Mouse (Mus musculus): ENCODE results near the gene Fgfr4. TPM values are rescaled to one million over a fixed set of nuclear protein-coding genes. Genes with fewer than 3 reads are reported as not detected.
A peak's percentile ranks its signal among the peaks of the same experiment; 100 is the strongest.

The Fgfr4 gene
- polyA plus RNA-seq (2012; ENCODE audit: insufficient read depth, insufficient read length, missing spikeins), result not detected in 2 replicates

DNA sequence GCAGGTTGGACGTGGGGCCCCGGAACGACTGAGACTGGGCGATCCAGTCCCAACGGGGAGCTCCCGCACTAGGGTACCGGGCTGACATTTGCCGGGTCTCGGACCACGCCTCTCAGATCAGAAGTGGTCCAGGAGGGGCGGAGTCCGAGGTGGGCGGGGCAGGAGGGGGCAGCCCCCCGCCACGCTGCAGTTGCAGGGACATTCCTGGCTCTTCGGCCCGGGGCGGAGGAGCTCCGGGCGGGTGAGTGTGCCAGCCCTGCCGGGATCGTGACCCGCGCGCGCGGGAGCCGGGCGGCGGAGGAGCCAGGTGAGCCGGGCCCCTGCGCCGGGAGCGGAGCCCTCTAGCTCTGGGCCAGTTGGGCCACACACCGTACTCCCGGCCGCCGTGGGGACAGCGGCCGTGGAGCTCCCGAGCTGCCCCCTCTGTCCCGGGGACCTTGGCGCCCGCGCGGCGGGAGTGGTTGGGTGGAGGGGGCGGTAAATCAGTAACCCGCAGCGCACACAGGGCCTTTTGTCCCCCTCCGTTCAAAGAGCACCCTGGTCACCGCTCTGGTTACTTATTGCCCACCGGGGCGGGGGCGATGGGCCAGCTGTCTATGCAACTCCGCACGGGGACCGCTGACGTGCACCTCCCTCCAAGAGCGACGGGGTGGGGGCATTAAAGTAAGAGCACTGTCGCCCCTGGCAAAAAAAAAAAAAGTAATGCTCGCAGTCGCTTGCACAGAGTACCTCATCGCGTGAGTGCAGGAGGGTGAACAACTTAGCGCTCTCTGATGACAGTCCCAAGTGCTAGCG, at the start of gene Fgfr4:
Fgfr4 (plus strand) TSS at position 20 of the 795 bp plus-strand sequence.
- Histone ChIP-seq H3K4me1 (ENCODE audit: control insufficient read depth, insufficient read depth, insufficient read length, low read length) (no peaks in the 10 kb centered on the region), H3K27ac (replicated peaks; ENCODE audit: low read depth, low read length) (no peak within 1 kb of the TSS), H3K4me3 (ENCODE audit: insufficient read depth, low read depth, low read length) (peak within 1 kb of the TSS; percentile 42)

- H3K4me3 ChIP-seq (ENCODE audit: insufficient read depth, low read depth, low read length), result no peak overlapping the region
- peaks cover 5% of the 10 kb centered on the region for H3K4me1 ChIP-seq (ENCODE audit: control insufficient read depth, insufficient read depth, insufficient read length, low read length)
- no peak overlapping the region for H3K27ac ChIP-seq (replicated peaks; ENCODE audit: low read depth, low read length)
These were observed 49.1 kb upstream of the Fgfr4 start for GRCm38 (mm10) chr13:55103351-55103750.

DNA sequence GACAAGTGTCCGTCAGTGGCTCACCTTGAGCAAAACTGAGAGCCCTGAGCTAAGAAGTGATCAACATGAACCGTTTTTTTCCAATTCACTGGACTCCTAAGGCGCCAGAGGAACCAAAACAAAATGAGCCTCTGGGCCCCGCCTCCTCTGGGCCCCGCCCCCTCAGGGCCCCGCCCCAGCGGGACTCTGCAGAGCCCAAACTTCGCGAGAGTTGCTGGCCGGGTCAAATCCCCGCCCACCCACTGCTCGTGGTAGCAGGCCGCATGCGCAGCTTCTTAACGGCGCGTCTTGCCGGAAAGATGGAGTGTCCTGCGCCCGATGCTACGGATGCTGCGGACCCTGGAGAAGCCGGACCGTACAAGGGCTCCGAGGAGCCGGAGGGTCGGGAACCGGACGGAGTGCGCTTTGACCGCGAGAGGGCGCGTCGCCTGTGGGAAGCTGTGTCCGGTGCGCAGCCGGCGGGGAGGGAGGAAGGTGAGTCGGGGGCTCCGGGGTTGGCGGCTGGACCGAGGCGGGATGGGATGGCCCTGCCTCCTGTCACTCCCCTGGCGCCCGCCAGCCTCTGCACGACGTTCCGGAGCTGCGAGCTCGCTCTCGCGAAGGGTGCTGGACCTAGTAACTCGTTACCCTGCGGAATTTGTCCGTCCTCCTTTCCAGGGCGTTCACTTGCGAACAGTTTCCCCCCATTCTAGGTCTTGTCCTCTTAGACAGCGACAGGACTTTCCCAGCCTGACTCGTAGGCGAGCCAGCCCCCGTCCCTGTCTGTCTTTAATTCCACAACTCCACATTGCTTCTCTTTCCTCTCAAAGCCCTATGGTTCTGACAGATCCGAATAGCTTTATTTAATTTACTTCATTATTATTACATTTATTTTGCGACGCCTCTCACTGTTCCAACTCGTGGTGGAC, 47.1 kb upstream of the Fgfr4 start, which contains the start of gene Zfp346:
Zfp346 (plus strand) TSS at position 267 of the 908 bp plus-strand sequence.
- Histone ChIP-seq H3K4me3 (ENCODE audit: insufficient read depth, low read depth, low read length) (peak within 1 kb of the TSS; percentile 82), H3K27ac (replicated peaks; ENCODE audit: low read depth, low read length) (no peak within 1 kb of the TSS), H3K4me1 (ENCODE audit: control insufficient read depth, insufficient read depth, insufficient read length, low read length) (peaks cover 5% of the 10 kb centered on the region)

- H3K27ac ChIP-seq (replicated peaks; ENCODE audit: low read depth, low read length), result no peak overlapping the region
These were observed 46.3 kb upstream of the Fgfr4 start for GRCm38 (mm10) chr13:55105953-55106691.

GRCm38 (mm10) chr13:55107116-55107515, 45.3 kb upstream of the Fgfr4 start:
- Histone ChIP-seq H3K4me3 (ENCODE audit: insufficient read depth, low read depth, low read length) (no peak overlapping the region), H3K27ac (replicated peaks; ENCODE audit: low read depth, low read length) (no peak overlapping the region), H3K4me1 (ENCODE audit: control insufficient read depth, insufficient read depth, insufficient read length, low read length) (peaks cover 5% of the 10 kb centered on the region)

More at GRCm38 (mm10) chr13:55105953-55106691, 46.3 kb upstream of the Fgfr4 start:
- peak overlapping the region; percentile 82 for H3K4me3 ChIP-seq (ENCODE audit: insufficient read depth, low read depth, low read length)
- peaks cover 5% of the 10 kb centered on the region for H3K4me1 ChIP-seq (ENCODE audit: control insufficient read depth, insufficient read depth, insufficient read length, low read length)

DNA sequence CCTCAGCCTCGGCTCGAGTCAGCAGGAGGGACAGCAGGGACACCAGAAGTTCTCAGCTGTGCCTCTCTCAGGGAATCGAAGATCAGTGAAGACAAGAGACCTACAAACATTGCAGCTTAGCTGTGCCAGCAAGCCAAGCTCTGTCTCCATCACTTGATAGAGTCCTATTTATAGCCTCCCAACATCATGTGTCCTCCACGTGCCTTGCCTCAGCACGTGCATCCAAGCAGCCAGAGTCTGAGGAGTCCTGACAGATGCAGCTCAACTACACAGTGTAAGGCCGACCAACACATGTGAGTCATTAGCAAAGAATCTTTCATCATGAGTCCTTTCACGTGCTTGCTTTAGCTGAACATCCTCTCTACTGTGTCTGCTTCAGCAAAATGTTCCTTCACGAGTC, 44.7 kb upstream of the Fgfr4 start:
- Histone ChIP-seq H3K4me1 (ENCODE audit: control insufficient read depth, insufficient read depth, insufficient read length, low read length) (peaks cover 5% of the 10 kb centered on the region), H3K27ac (replicated peaks; ENCODE audit: low read depth, low read length) (no peak overlapping the region), H3K4me3 (ENCODE audit: insufficient read depth, low read depth, low read length) (no peak overlapping the region)

DNA sequence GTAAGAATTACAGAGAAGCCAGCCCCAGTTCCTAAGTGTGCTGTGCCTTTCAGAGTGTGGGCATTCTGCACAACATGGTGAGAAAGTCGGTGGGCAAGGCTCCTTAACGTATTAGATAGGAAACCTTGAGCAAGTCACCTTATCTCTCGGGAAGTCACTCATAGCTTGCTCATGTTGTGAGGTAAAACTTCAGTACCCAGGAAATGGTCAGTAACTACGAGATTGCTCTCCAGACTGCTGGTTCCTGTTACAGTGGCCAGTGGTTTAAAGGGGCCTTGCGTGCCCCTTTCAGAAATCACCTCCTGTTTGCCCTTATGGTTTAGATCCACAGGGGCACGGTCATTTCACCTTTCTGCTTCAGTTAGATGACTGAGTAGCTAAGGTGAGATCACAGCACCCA, 38.1 kb upstream of the Fgfr4 start:
- no peaks in the 10 kb centered on the region for H3K4me1 ChIP-seq (ENCODE audit: control insufficient read depth, insufficient read depth, insufficient read length, low read length)
- no peak overlapping the region for H3K27ac ChIP-seq (replicated peaks; ENCODE audit: low read depth, low read length)
- H3K4me3 ChIP-seq (ENCODE audit: insufficient read depth, low read depth, low read length), result no peak overlapping the region

- no peak overlapping the region for H3K27ac ChIP-seq (replicated peaks; ENCODE audit: low read depth, low read length)
- H3K4me3 ChIP-seq (ENCODE audit: insufficient read depth, low read depth, low read length), result no peak overlapping the region
- H3K4me1 ChIP-seq (ENCODE audit: control insufficient read depth, insufficient read depth, insufficient read length, low read length), result no peaks in the 10 kb centered on the region
These were observed 27.5 kb upstream of the Fgfr4 start for GRCm38 (mm10) chr13:55124903-55125302.

- H3K27ac ChIP-seq (replicated peaks; ENCODE audit: low read depth, low read length), result no peak within 1 kb of the TSS
- H3K4me1 ChIP-seq (ENCODE audit: control insufficient read depth, insufficient read depth, insufficient read length, low read length), result no peaks in the 10 kb centered on the region
- H3K4me3 ChIP-seq (ENCODE audit: insufficient read depth, low read depth, low read length), result no peak within 1 kb of the TSS
These were observed 19.0 kb upstream of the Fgfr4 start, which contains the start of gene Gm17617 for GRCm38 (mm10) chr13:55133448-55133847. Gene Gm17617 (minus strand): TSS chr13:55133548.

DNA sequence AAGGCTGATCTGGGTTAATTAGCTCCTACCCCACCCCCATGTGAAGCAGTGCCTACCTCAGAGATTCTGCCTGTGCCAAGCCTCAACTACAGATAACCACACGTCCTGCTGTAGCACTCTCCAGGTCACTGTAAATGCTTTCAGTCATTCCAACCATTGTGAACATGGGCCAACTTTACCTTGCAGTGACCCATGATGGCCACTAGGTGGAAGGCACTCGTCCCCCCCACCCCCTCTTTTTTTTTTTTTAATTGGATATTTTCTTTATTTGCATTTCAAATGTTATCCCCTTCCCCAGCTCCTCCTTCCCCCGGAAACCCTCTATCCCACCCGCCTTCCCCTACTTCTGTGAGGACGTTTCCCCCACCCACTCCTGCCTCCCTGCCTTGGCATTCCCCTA, 17.1 kb upstream of the Fgfr4 start:
- H3K27ac ChIP-seq (replicated peaks; ENCODE audit: low read depth, low read length), result no peak overlapping the region
- H3K4me3 ChIP-seq (ENCODE audit: insufficient read depth, low read depth, low read length), result no peak overlapping the region
- H3K4me1 ChIP-seq (ENCODE audit: control insufficient read depth, insufficient read depth, insufficient read length, low read length), result no peaks in the 10 kb centered on the region

DNA sequence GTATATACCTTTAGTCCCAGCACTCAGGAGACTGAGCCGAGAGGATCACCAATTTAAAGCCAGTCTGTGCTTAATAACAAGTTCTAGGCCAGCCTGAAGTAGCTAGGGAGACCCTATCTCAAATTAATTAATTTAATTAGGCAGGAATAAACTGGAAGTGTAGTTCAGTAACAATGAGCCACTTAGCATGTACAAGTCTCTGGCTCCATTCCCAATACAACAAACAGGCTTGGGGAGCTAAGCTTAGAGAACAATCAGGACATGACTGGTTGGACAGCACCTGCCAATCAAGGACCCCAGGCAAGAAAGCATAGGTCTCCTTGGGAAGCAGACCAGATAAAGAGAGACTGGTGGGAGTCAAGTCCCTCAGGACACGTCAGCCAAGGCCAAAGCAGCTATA, 12.2 kb upstream of the Fgfr4 start:
- Histone ChIP-seq H3K27ac (replicated peaks; ENCODE audit: low read depth, low read length) (no peak overlapping the region), H3K4me1 (ENCODE audit: control insufficient read depth, insufficient read depth, insufficient read length, low read length) (no peaks in the 10 kb centered on the region), H3K4me3 (ENCODE audit: insufficient read depth, low read depth, low read length) (no peak overlapping the region)

- Histone ChIP-seq H3K4me3 (ENCODE audit: insufficient read depth, low read depth, low read length) (no peak overlapping the region), H3K27ac (replicated peaks; ENCODE audit: low read depth, low read length) (no peak overlapping the region), H3K4me1 (ENCODE audit: control insufficient read depth, insufficient read depth, insufficient read length, low read length) (no peaks in the 10 kb centered on the region)
These were observed 1.5 kb downstream of the Fgfr4 start for GRCm38 (mm10) chr13:55153951-55154350.

DNA sequence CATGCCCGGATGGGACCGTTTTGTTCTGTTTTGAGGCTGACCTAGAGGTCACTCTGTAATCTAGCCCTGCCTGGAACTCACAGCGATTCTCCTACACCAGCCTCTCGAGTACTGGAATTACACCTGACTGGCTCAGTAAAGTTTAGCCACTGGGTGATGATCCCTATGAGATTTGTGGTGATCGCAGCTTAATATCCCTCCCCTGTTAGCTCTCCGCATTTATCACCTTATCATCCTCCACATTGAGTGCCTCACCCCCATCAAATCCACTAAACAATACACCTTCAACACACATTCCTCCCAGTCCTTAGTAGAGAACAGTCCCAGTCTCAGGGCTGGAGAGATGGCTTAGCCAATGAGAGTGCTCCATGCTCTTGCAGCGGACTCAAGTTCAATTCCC, 9.9 kb downstream of the Fgfr4 start:
- Histone ChIP-seq H3K4me3 (ENCODE audit: insufficient read depth, low read depth, low read length) (no peak overlapping the region), H3K4me1 (ENCODE audit: control insufficient read depth, insufficient read depth, insufficient read length, low read length) (no peaks in the 10 kb centered on the region), H3K27ac (replicated peaks; ENCODE audit: low read depth, low read length) (no peak overlapping the region)

DNA sequence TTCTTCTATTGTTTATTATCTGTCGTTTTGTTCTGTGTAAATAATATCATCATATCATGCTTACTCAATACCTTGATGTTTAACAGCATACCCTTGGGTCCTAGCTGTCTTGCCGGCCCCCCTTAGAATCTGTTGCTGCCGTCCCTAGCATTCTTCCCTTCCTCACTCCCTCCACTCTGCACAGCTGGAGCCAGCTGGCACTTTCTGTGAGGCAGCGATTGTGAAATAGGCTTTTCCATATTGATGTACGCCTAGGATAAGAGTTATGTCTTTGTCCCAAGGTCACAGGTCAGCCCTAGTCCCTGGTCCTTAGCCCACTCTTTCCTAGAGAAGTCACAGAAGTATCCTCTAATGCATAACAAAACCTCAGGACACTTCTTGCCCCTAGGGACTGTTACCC, 11.1 kb downstream of the Fgfr4 start:
- H3K27ac ChIP-seq (replicated peaks; ENCODE audit: low read depth, low read length), result no peak overlapping the region
- H3K4me3 ChIP-seq (ENCODE audit: insufficient read depth, low read depth, low read length), result no peak overlapping the region
- no peaks in the 10 kb centered on the region for H3K4me1 ChIP-seq (ENCODE audit: control insufficient read depth, insufficient read depth, insufficient read length, low read length)
